Mouse (Mus musculus) ES-Bruce4 (cell line): ENCODE data around the gene Acss2. TPM values are rescaled to one million over a fixed set of nuclear protein-coding genes. Genes with fewer than 3 reads are reported as not detected.

Source experiments
- H3K27ac ChIP-seq: 2 replicates; pipeline ENCODE4 v1.5.1; 2012; ENCODE audit warnings: low read length, inconsistent platforms; ENCODE audit not compliant: insufficient read depth
- H3K27me3 ChIP-seq: 2 replicates; pipeline ENCODE4 v1.6.1; 2012; ENCODE audit warnings: mild to moderate bottlenecking, low read length, inconsistent platforms; ENCODE audit not compliant: control insufficient read depth, poor library complexity, insufficient read depth, severe bottlenecking
- H3K36me3 ChIP-seq: 2 replicates; pipeline ENCODE4 v1.6.1; 2012; ENCODE audit warnings: inconsistent platforms, mild to moderate bottlenecking, low read length, moderate library complexity; ENCODE audit not compliant: control insufficient read depth, poor library complexity, insufficient read depth, severe bottlenecking
- H3K4me1 ChIP-seq: one replicate; pipeline ENCODE4 v1.8.1; 2011; ENCODE audit warnings: low read length; ENCODE audit not compliant: control insufficient read depth, insufficient read depth
- H3K4me3 ChIP-seq: 2 replicates; pipeline ENCODE4 v1.5.1; 2011; ENCODE audit warnings: low read depth, mild to moderate bottlenecking, low read length
- H3K9ac ChIP-seq: 2 replicates; pipeline ENCODE4 v1.6.1; 2012; ENCODE audit warnings: low read depth, mild to moderate bottlenecking, inconsistent platforms; ENCODE audit not compliant: poor library complexity, severe bottlenecking
- H3K9me3 ChIP-seq: replicated peaks from 2 replicates; pipeline ENCODE4 v1.6.1; 2012; ENCODE audit warnings: mild to moderate bottlenecking, low read length, inconsistent platforms; ENCODE audit not compliant: control insufficient read depth, poor library complexity, insufficient read depth, severe bottlenecking
- CTCF ChIP-seq: IDR thresholded peaks from one replicate; pipeline ENCODE4 v1.8.1; 2011; ENCODE audit warnings: low read depth, low read length
- EP300 ChIP-seq: IDR thresholded peaks from 2 replicates; pipeline ENCODE4 v1.6.1; 2011; ENCODE audit warnings: low read depth, low read length; ENCODE audit not compliant: insufficient read depth
- POLR2A ChIP-seq: IDR thresholded peaks from one replicate; pipeline ENCODE4 v1.8.1; 2011; ENCODE audit warnings: low read length; ENCODE audit not compliant: insufficient read depth
- polyA plus RNA-seq: library from polyadenylated mRNA; stranded (reverse); fragments of >200 nt; gene quantifications from 2 replicates; pipeline ENCODE4 v1.2.4, GENCODE M21; 2011; ENCODE audit warnings: low read depth; ENCODE audit not compliant: missing spikeins, insufficient read depth, insufficient read length

The Acss2 gene
- polyA plus RNA-seq, 1 experiment, result 10.3 TPM

GRCm38 (mm10) chr2:155613326-155613755, 95.6 kb downstream of the Acss2 start:
- Histone ChIP-seq H3K4me3 (peak overlapping the region; percentile 59), H3K9me3 (no peaks in the 10 kb centered on the region), H3K4me1 (peaks cover 10% of the 10 kb centered on the region), H3K36me3 (no peaks in the 10 kb centered on the region), H3K27me3 (no peaks in the 10 kb centered on the region), H3K9ac (no peak overlapping the region), H3K27ac (no peak overlapping the region)
- TF ChIP-seq CTCF (no peak), POLR2A (peak; percentile 54), EP300 (peak; percentile 62; the same call in 1 of the 2 replicates)

GRCm38 (mm10) chr2:155613953-155614352, 96.2 kb downstream of the Acss2 start:
- peaks cover 10% of the 10 kb centered on the region for H3K4me1 ChIP-seq
- no peak for TF ChIP-seq EP300
- TF ChIP-seq CTCF, result no peak
- peak overlapping the region; percentile 59 for H3K4me3 ChIP-seq
- no peak overlapping the region for H3K27ac ChIP-seq
- no peak overlapping the region for H3K9ac ChIP-seq
- H3K27me3 ChIP-seq, result no peaks in the 10 kb centered on the region
- no peaks in the 10 kb centered on the region for H3K36me3 ChIP-seq
- H3K9me3 ChIP-seq, result no peaks in the 10 kb centered on the region

- H3K36me3 ChIP-seq, result no peaks in the 10 kb centered on the region
- no peak overlapping the region for H3K9ac ChIP-seq
- H3K27ac ChIP-seq, result no peak overlapping the region
- no peak overlapping the region for H3K4me3 ChIP-seq
- no peaks in the 10 kb centered on the region for H3K9me3 ChIP-seq
- TF ChIP-seq POLR2A, result no peak
- no peak for TF ChIP-seq CTCF
- no peak for TF ChIP-seq EP300
- H3K27me3 ChIP-seq, result no peaks in the 10 kb centered on the region
- H3K4me1 ChIP-seq, result peaks cover 4% of the 10 kb centered on the region
Observed at GRCm38 (mm10) chr2:155616971-155617370, 99.2 kb downstream of the Acss2 start.

- Histone ChIP-seq H3K9me3 (no peaks in the 10 kb centered on the region), H3K4me1 (peaks cover 2% of the 10 kb centered on the region), H3K27ac (no peak overlapping the region), H3K27me3 (no peaks in the 10 kb centered on the region), H3K4me3 (no peak overlapping the region), H3K9ac (no peak overlapping the region), H3K36me3 (no peaks in the 10 kb centered on the region)
- TF ChIP-seq POLR2A (no peak), EP300 (no peak), CTCF (peak; percentile 74)
Observed at GRCm38 (mm10) chr2:155619817-155620216, 102.1 kb downstream of the Acss2 start.

GRCm38 (mm10) chr2:155622606-155623005, 104.9 kb downstream of the Acss2 start:
- Histone ChIP-seq H3K9me3 (no peaks in the 10 kb centered on the region), H3K27me3 (no peaks in the 10 kb centered on the region), H3K27ac (no peak overlapping the region), H3K4me1 (peaks cover 2% of the 10 kb centered on the region), H3K36me3 (no peaks in the 10 kb centered on the region), H3K4me3 (no peak overlapping the region), H3K9ac (no peak overlapping the region)
- TF ChIP-seq EP300, result no peak

- Histone ChIP-seq H3K9me3 (no peaks in the 10 kb centered on the region), H3K27ac (no peak overlapping the region), H3K36me3 (no peaks in the 10 kb centered on the region), H3K4me1 (peaks cover 2% of the 10 kb centered on the region), H3K27me3 (no peaks in the 10 kb centered on the region), H3K9ac (no peak overlapping the region), H3K4me3 (no peak overlapping the region)
- TF ChIP-seq CTCF, result no peak
- no peak for TF ChIP-seq EP300
- TF ChIP-seq POLR2A, result no peak
Observed at GRCm38 (mm10) chr2:155623996-155624395, 106.2 kb downstream of the Acss2 start.

GRCm38 (mm10) chr2:155624730-155625129, 107.0 kb downstream of the Acss2 start:
- H3K27ac ChIP-seq, result no peak overlapping the region
- no peaks in the 10 kb centered on the region for H3K9me3 ChIP-seq
- H3K9ac ChIP-seq, result no peak overlapping the region
- H3K4me3 ChIP-seq, result no peak overlapping the region
- no peaks in the 10 kb centered on the region for H3K27me3 ChIP-seq
- H3K4me1 ChIP-seq, result peaks cover 2% of the 10 kb centered on the region
- H3K36me3 ChIP-seq, result no peaks in the 10 kb centered on the region
- TF ChIP-seq EP300 (no peak), CTCF (peak; percentile 89), POLR2A (no peak)
